Mouse (Mus musculus) lung, postnatal 0 days (tissue): Measurements from ENCODE around the gene Inppl1.
A peak's percentile ranks its signal among the peaks of the same experiment; 100 is the strongest.

ENCODE experiments used
- CTCF ChIP-seq: IDR thresholded peaks from 2 replicates; pipeline ENCODE4 v1.5.1; 2016; ENCODE audit warnings: antibody characterized with exemption, mild to moderate bottlenecking
- EP300 ChIP-seq: IDR thresholded peaks from 2 replicates; pipeline ENCODE4 v1.6.1; 2016; ENCODE audit warnings: antibody characterized with exemption, mild to moderate bottlenecking, control low read depth

- no peak for TF ChIP-seq EP300
- TF ChIP-seq CTCF: peak; percentile 16; the same call in 1 of the 2 replicates
These were observed 4.7 kb downstream of the Inppl1 start for GRCm38 (mm10) chr7:101833352-101833751.
